In the genomic region with DNA sequence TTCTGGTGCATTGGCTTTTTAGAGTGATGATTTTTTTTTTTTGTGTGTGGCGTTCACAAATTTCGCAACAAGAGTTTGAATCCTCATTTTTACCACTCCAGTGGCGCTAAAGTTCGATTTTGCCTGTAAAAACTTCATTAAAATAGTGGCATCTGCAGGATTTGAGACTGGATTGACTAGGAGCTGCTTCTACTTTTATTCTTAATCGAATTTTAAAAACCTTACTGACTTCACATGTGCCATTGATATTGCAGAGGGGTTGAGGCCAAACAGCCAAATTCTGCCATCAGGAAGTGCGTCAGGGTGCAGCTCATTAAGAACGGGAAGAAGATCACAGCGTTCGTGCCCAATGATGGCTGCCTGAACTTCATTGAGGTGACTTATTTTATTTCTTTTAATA, we compare ENCODE assay signal across 7 mouse cellular contexts. TPM values are rescaled to one million over a fixed set of nuclear protein-coding genes. Genes with fewer than 3 reads are reported as not detected.
A peak's percentile ranks its signal among the peaks of the same experiment; 100 is the strongest.
DNase-seq lines count a peak whose midpoint lies in the region; ATAC-seq lines count a peak whose summit lies in the region.

No protein-coding gene starts in this region.

- H3K27me3 ChIP-seq in neural tube, embryonic 11.5 days (ENCODE audit: control insufficient read depth, insufficient read depth, low read length): no peaks in the 10 kb centered on the region
- H3K27me3 ChIP-seq in forebrain, embryonic 12.5 days: no peaks in the 10 kb centered on the region
- no peaks in the 10 kb centered on the region for H3K27me3 ChIP-seq in limb, embryonic 15.5 days

- H3K36me3 ChIP-seq in neural tube, embryonic 11.5 days (ENCODE audit: control insufficient read depth, insufficient read depth, low read length): peaks cover 5% of the 10 kb centered on the region
- peaks cover 43% of the 10 kb centered on the region for H3K36me3 ChIP-seq in forebrain, embryonic 12.5 days (replicated peaks)
- H3K36me3 ChIP-seq in limb, embryonic 15.5 days: peaks cover 35% of the 10 kb centered on the region

- H3K9me3 ChIP-seq in neural tube, embryonic 11.5 days (ENCODE audit: control insufficient read depth, low read length): no peaks in the 10 kb centered on the region
- H3K9me3 ChIP-seq in forebrain, embryonic 12.5 days: no peaks in the 10 kb centered on the region
- H3K9me3 ChIP-seq in limb, embryonic 15.5 days: no peaks in the 10 kb centered on the region

- no peak overlapping the region for H3K27ac ChIP-seq in neural tube, embryonic 11.5 days (ENCODE audit: low read depth, low read length)
- no peak overlapping the region for H3K27ac ChIP-seq in forebrain, embryonic 12.5 days
- peak overlapping the region; percentile 85 for H3K27ac ChIP-seq in limb, embryonic 15.5 days

- no peak for ATAC-seq in neural tube, embryonic 11.5 days (ENCODE audit: insufficient read depth, low FRiP score, low TSS enrichment)
- ATAC-seq in forebrain, embryonic 12.5 days (ENCODE audit: low FRiP score): no peak
- ATAC-seq in limb, embryonic 15.5 days (ENCODE audit: insufficient number of reproducible peaks, low FRiP score, low TSS enrichment, low read depth): no peak

- H3K4me1 ChIP-seq in neural tube, embryonic 11.5 days (ENCODE audit: control insufficient read depth, insufficient read depth, low read length): no peaks in the 10 kb centered on the region
- H3K4me1 ChIP-seq in forebrain, embryonic 12.5 days: 0 out of 2 replicates have a peak, but pooled peaks cover 6% of the 10 kb centered on the region
- H3K4me1 ChIP-seq in limb, embryonic 15.5 days: 0 out of 2 replicates have a peak, but pooled peaks cover 4% of the 10 kb centered on the region

- intact Hi-C loops in left cerebral cortex, postnatal 36 days (cut with DNase I): no loop called here

- H3K4me3 ChIP-seq in neural tube, embryonic 11.5 days (ENCODE audit: low read depth, low read length): peak overlapping the region; percentile 85
- peak overlapping the region; percentile 87 for H3K4me3 ChIP-seq in forebrain, embryonic 12.5 days (replicated peaks)
- H3K4me3 ChIP-seq in limb, embryonic 15.5 days: peak overlapping the region; percentile 93

- peak overlapping the region; percentile 94 for H3K9ac ChIP-seq in neural tube, embryonic 11.5 days (ENCODE audit: low read length)
- H3K9ac ChIP-seq in forebrain, embryonic 12.5 days: peak overlapping the region; percentile 87
- peak overlapping the region; percentile 88; the same call in 1 of the 2 replicates for H3K9ac ChIP-seq in limb, embryonic 15.5 days

- H3K4me2 ChIP-seq in neural tube, embryonic 11.5 days (ENCODE audit: low read depth): peak overlapping the region; percentile 69
- peak overlapping the region; percentile 61 for H3K4me2 ChIP-seq in forebrain, embryonic 12.5 days
- peak overlapping the region; percentile 56 for H3K4me2 ChIP-seq in limb, embryonic 15.5 days

- WGBS in neural tube, embryonic 11.5 days: 46% methylated on average over 9 of the region's 9 CpGs
- WGBS in forebrain, embryonic 12.5 days: 54% methylated on average over 9 of the region's 9 CpGs
- 45% methylated on average over 9 of the region's 9 CpGs for WGBS in limb, embryonic 15.5 days

- no peak for DNase-seq in neural tube, embryonic 11.5 days (ENCODE audit: low spot score)
- no peak for DNase-seq in neural tube, embryonic 10.5 days (ENCODE audit: extremely low spot score, low spot score)
- no peak for DNase-seq in frontal cortex, postnatal 25 days (ENCODE audit: low spot score in 2 of 2)
- DNase-seq in retina, postnatal 1 day: no peak
- no peak for DNase-seq in left cerebral cortex, postnatal 36 days (ENCODE audit: low spot score in 2 of 2)

RNA-seq across cellular contexts. Expression of a gene that starts 1.3 kb away (rescaled TPM):
- 186 and 206 TPM in 2 replicates for polyA plus RNA-seq in neural tube, embryonic 11.5 days (2014; fragmentation: Nextera tagmentation; extraction: Ambion mirVana)
- polyA plus RNA-seq in forebrain, embryonic 12.5 days (2016; fragmentation: Nextera tagmentation; extraction: Ambion mirVana): 198 and 203 TPM in 2 replicates
- polyA plus RNA-seq in limb, embryonic 15.5 days (2015; fragmentation: Nextera tagmentation; extraction: Ambion mirVana): 171 and 226 TPM in 2 replicates
- total RNA-seq in left cerebral cortex, postnatal 36 days (2021): 100 to 1,000 TPM; 190 to 200 TPM

RNA-seq across cellular contexts. Expression of a gene that starts 18.9 kb away (rescaled TPM):
- polyA plus RNA-seq in neural tube, embryonic 11.5 days (2014; fragmentation: Nextera tagmentation; extraction: Ambion mirVana): 0.60 TPM in 1 of 2 replicates, not detected in the other
- polyA plus RNA-seq in forebrain, embryonic 12.5 days (2016; fragmentation: Nextera tagmentation; extraction: Ambion mirVana): 0.87 and 1.2 TPM in 2 replicates
- 0.34 TPM in 1 of 2 replicates, not detected in the other for polyA plus RNA-seq in limb, embryonic 15.5 days (2015; fragmentation: Nextera tagmentation; extraction: Ambion mirVana)
- 10 to 100 TPM; 26.7 to 31.0 TPM for total RNA-seq in left cerebral cortex, postnatal 36 days (2021)
